Mouse (Mus musculus): ENCODE measurements around the gene Hist2h2aa1. TPM values are rescaled to one million over a fixed set of nuclear protein-coding genes. Genes with fewer than 3 reads are reported as not detected.
A peak's percentile ranks its signal among the peaks of the same experiment; 100 is the strongest.

Gene Hist2h2aa1
- polyA plus RNA-seq, 1 experiment from 2014 or later: 24.8 TPM

DNA sequence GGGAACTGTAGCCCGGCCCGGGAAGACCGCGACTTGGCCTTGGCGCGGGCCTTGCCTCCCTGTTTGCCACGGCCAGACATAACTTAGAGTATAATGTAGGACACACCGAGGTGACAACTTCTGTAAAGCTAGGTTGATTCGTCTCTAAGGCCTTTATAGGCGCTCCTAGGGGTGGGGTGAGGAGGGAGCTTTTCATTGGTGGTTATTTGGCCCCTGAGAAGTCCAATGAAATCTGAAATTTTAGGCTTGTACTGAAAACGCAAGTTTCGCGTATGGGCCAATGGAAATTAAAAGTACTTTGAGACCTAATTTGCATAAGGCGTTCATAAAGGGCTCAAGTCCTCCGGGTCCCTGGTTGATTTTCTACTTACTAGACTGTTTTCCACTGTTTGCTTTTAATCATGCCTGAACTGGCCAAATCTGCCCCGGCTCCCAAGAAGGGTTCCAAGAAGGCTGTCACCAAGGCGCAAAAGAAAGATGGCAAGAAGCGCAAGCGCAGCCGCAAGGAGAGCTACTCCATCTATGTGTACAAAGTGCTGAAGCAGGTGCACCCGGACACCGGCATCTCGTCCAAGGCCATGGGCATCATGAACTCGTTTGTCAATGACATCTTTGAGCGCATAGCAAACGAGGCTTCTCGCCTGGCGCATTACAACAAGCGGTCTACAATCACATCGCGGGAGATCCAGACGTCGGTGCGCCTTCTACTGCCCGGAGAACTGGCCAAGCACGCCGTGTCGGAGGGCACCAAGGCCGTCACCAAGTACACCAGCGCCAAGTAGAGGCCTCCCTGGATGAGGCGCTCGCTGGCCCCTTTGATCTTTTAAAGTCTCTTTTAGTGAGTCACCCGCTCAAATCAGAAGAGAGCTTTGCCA, 24.3 kb upstream of the Hist2h2aa1 start, which contains the start of the genes Hist2h2ac and Hist2h2be:
Gene Hist2h2ac, minus strand, starts transcription at position 116 of the 875 bp plus-strand sequence.
Gene Hist2h2be, plus strand, starts transcription at position 355 of the 875 bp plus-strand sequence.
- 0% methylated on average over 35 of the region's 43 CpGs for WGBS (ENCODE audit: missing documents)
- peaks cover 45% of the 10 kb centered on the region for H3K79me2 ChIP-seq (ENCODE audit: inconsistent target)

DNA sequence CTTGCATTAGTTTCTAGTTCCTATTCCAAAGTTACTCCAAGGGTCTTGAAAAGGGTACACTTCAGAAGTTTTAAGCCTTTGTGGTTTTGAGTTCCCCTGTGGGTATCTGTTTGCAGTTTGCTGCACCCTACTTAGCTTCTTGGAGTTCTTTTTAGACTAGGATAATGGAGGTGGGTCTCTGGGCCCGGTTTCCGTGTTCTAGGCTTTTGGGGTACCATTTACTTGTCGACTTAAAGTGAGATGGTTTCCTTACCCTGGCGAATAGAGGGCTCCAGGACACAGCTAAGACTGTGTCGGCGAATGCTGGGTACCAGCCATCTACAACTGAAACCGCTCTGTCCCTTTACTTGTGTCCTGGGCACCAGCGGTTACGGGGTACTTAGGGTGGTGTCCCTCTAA, 23.7 kb upstream of the Hist2h2aa1 start:
- Histone ChIP-seq H3K36me3 (ENCODE audit: inconsistent target) (no peaks in the 10 kb centered on the region), H3K4me3 (ENCODE audit: inconsistent target) (peak overlapping the region; percentile 58), H3K27ac (peak overlapping the region; percentile 92), H3K79me2 (ENCODE audit: inconsistent target) (peaks cover 46% of the 10 kb centered on the region)
- 10% methylated on average over 9 of the region's 9 CpGs for WGBS (ENCODE audit: missing documents)

More for the DNA sequence above, 24.3 kb upstream of the Hist2h2aa1 start, which contains the start of the genes Hist2h2ac and Hist2h2be:
- Histone ChIP-seq H3K4me3 (ENCODE audit: inconsistent target) (peak within 1 kb of the TSS; percentile 74), H3K36me3 (ENCODE audit: inconsistent target) (no peaks in the 10 kb centered on the region), H3K27ac (peak within 1 kb of the TSS; percentile 95)

DNA sequence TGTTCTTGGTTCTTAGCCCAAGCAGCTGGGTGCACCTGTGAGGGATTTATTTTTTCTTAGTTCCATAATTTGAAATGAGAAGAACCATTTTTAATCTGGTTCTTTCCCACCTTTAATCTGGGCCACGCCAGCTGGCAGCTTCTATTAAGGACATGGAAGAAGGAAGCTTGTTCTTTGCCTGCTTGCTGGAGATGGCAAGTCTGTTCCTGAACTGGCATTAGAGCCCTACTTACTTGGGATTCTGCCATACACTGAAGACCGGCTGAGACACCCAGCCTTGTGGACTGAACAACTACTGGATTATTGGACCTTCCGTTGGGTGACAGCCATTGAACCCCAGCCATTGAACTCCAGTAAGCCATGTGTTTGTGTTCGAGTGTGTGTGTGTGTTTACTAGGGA, 22.5 kb upstream of the Hist2h2aa1 start:
- Histone ChIP-seq H3K27ac (peak overlapping the region; percentile 92), H3K4me3 (ENCODE audit: inconsistent target) (peak overlapping the region; percentile 58), H3K79me2 (ENCODE audit: inconsistent target) (peaks cover 46% of the 10 kb centered on the region), H3K36me3 (ENCODE audit: inconsistent target) (no peaks in the 10 kb centered on the region)
- WGBS (ENCODE audit: missing documents): 93% methylated on average over 4 of the region's 4 CpGs

DNA sequence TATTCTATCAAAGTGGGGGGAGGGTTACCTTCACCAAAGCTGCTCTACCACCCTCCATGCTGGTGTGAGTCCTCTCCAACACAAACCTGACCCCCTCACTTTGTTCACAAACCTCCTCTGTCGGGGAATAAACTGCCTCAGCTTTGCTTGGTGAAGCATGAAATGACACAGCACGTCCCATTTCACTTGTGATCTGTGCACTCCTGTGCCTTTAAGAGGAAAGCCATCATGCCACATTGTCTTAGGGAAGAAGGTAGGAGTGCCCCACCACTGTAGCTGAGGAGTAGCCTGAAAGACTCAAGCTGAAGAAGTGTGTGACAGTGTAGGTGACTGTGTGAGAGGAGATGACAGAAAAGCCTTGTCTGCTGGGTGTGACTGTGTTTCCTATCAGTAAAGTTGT, 19.9 kb upstream of the Hist2h2aa1 start:
- WGBS (ENCODE audit: missing documents): 90% methylated on average over 2 of the region's 2 CpGs
- Histone ChIP-seq H3K79me2 (ENCODE audit: inconsistent target) (peaks cover 46% of the 10 kb centered on the region), H3K27ac (peak overlapping the region; percentile 94), H3K4me3 (ENCODE audit: inconsistent target) (no peak overlapping the region), H3K36me3 (ENCODE audit: inconsistent target) (no peaks in the 10 kb centered on the region)

DNA sequence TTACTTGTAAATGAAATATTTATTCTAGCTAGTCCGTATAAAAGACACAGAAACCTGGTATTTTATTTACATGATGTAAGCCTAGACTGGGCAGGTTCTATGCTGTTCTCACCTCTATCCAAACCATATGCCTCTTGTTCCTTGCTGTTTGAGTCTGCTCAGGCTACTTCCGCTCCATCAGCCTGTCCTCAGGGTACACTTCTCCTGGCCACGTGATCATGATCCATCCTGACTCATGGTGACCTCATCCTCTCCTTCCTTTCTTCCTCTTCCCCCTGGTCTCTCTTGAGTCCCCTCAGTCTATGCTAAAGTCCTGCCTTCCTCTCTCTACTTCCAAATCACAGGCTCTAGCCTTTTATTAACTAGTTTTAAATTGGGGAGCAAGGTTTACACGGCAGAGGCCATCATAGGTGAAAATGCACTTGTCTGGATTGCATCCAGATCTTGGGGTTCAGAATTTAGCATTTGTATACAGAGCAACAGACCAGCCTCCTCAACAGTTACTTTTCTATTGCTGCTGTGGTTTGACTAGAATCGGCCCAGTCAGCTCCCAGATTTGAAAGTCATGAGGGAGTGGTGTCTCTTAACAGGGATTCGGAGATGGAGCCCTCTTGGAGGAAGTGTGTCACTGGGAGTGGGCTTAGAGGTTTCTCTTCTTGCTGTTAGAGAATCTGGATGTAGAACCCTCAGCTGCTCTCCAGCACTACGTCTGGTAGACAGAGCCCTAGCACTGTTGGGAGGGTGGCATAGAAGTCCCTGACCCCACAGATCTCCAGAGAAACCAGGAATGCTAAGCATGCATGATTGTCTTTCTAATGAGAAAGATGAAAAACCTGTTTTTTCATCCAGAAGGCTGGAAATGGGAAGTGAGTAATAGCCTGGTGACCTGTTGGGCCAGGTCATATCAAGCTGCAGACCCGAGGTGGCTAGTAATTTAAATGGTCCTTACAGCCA, 18.3 kb upstream of the Hist2h2aa1 start:
- 28% methylated on average over 8 of the region's 8 CpGs for WGBS (ENCODE audit: missing documents)
- peaks cover 41% of the 10 kb centered on the region for H3K79me2 ChIP-seq (ENCODE audit: inconsistent target)
- H3K27ac ChIP-seq: peak overlapping the region; percentile 94
- no peak overlapping the region for H3K4me3 ChIP-seq (ENCODE audit: inconsistent target)
- H3K36me3 ChIP-seq (ENCODE audit: inconsistent target): no peaks in the 10 kb centered on the region

DNA sequence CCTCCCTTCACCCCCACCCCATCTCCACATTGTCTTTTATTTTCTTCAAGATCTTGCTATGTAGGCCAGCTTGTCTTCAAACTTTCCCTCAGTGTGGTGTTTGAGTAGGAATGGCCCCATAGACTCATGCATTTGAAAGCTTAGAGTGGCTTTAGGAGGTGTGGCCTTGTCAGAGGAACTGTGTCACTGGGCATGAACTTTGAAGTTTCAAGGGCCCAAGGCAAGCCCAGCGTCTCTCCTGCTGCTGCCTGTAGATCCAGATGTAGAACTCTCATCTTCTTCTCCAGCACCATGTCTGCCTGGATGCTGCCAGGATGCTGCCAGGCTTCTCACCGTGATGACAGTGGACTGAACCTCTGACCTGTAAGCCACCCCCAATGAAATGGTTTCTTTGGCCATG, 16.5 kb upstream of the Hist2h2aa1 start:
- WGBS (ENCODE audit: missing documents): 77% methylated on average over 2 of the region's 2 CpGs
- H3K27ac ChIP-seq: peak overlapping the region; percentile 94
- no peak overlapping the region for H3K4me3 ChIP-seq (ENCODE audit: inconsistent target)
- no peaks in the 10 kb centered on the region for H3K36me3 ChIP-seq (ENCODE audit: inconsistent target)
- H3K79me2 ChIP-seq (ENCODE audit: inconsistent target): peaks cover 23% of the 10 kb centered on the region

DNA sequence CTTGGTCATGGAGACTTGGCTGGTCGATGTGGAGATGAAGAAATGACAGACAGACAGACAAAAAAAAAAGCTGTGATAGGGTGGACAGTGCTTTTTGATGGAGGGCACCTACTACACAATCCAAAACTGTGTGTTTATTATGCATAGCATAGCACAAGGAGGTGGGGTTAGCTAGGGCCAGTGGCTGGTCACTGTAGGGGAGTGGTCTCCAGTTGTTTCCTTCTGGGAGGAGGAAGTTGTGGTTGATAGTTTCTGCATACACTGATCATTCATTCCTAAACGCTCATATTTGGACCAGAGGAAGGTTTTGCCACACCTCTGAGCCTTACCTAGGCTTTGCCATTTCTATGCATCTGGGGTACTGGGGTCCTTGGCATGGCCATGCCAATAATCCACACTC, 14.9 kb upstream of the Hist2h2aa1 start:
- no peaks in the 10 kb centered on the region for H3K36me3 ChIP-seq (ENCODE audit: inconsistent target)
- no peak overlapping the region for H3K4me3 ChIP-seq (ENCODE audit: inconsistent target)
- H3K27ac ChIP-seq: no peak overlapping the region
- 50% methylated on average over 2 of the region's 2 CpGs for WGBS (ENCODE audit: missing documents)
- peaks cover 7% of the 10 kb centered on the region; the same call in 1 of the 2 replicates for H3K79me2 ChIP-seq (ENCODE audit: inconsistent target)

DNA sequence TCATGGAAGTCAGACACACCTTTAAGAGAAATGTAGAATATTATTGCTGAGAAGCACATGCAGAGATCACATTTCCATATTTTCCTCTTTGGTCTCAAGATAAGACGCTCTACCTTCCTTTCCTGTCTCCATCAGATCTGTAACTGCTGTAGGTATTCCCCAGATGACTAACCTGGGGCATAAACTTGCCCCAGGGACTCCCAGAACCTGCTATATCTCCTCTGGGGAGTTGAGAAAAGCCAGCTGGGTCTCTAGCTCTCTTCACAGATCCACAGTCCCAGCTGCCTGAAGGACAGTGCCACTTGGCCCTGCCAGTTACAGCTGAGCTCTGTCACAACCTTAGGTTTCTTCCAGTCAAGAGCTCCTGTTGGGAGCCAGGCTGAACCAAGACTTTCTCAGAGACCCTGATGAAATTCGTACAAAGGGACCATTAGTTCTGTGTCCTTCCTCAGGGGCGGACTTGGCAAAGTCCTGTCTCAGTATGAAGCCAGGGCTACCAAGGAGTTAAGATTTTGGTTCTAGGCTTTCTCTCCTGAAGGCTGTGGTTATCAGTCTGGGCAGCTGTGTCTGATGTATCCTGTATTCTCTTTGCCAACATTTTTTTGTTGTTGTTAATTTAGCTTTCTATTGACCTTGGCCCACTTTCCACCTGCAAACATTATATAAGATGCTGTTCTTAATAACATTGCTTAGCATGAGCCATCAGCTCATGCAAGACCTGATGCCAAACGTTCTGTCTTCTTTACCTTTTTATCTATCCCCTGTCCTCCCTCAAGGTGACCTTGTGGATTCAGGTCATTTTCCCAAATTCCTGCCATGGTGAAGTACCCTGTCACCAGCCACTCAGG, 14.2 kb upstream of the Hist2h2aa1 start:
- no peaks in the 10 kb centered on the region for H3K79me2 ChIP-seq (ENCODE audit: inconsistent target)
- no peak overlapping the region for H3K4me3 ChIP-seq (ENCODE audit: inconsistent target)
- no peaks in the 10 kb centered on the region for H3K36me3 ChIP-seq (ENCODE audit: inconsistent target)
- 93% methylated on average over 4 of the region's 4 CpGs for WGBS (ENCODE audit: missing documents)
- H3K27ac ChIP-seq: no peak overlapping the region

DNA sequence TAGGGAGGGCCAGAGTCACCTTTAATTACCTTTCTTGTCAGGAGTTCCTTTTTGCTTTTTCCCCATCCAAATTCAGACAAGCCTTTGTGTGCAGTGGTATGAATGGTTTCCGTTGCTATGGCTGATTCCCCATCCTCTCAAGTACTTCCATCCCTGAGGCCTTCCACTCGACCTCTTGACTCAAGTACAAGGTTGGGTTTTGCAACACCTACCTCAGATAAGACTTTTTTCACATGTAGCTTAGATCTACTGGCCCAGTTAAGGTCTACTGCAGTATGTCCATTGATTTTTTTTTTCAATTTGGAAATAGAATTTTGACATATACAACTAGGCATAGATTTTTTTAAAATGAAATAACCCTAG, 13.6 kb upstream of the Hist2h2aa1 start:
- Histone ChIP-seq H3K36me3 (ENCODE audit: inconsistent target) (no peaks in the 10 kb centered on the region), H3K27ac (no peak overlapping the region), H3K79me2 (ENCODE audit: inconsistent target) (no peaks in the 10 kb centered on the region), H3K4me3 (ENCODE audit: inconsistent target) (no peak overlapping the region)
- 79% methylated on average over 2 of the region's 2 CpGs for WGBS (ENCODE audit: missing documents)

DNA sequence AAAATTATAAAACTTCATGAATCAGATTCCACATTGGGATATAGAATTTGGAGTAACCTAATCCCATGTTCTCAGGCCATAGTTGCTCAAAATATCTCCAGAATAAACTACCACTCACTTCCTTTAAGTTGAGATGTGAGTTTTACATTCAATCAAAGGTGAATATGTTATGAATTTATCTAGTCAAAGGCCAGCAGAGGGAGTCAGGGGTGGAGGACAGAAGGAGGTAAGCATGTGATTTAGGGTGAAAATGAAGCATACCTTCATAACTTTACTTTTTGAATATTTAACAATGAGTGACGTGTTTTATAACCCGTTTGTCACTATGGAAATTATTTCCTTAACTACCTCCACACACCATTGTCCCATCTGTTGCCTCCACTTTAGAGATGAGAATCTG, 10.4 kb upstream of the Hist2h2aa1 start:
- H3K4me3 ChIP-seq (ENCODE audit: inconsistent target): no peak overlapping the region
- no peaks in the 10 kb centered on the region for H3K36me3 ChIP-seq (ENCODE audit: inconsistent target)
- no peaks in the 10 kb centered on the region for H3K79me2 ChIP-seq (ENCODE audit: inconsistent target)
- WGBS (ENCODE audit: missing documents): 100% methylated on average over 2 of the region's 2 CpGs
- H3K27ac ChIP-seq: no peak overlapping the region

DNA sequence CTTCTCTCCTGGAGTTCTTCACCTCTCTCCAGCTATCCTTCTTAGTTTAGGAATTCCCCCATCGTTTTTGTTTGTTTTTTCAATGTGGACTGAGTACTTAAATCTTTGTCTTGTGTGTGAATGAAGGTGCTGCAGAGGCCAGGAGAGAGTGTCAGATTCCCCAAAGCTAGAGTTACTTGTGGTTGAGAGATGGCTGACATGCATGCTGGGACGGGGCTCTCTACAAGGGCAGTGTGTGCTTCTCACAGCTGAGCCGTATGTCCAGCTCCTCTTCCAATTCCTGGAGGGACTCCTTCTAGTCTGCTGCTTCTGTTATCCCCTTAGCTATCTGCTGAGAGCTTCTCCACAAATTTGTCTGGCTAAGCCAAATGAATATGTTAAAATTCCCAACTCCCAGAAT, 9.5 kb upstream of the Hist2h2aa1 start:
- Histone ChIP-seq H3K36me3 (ENCODE audit: inconsistent target) (no peaks in the 10 kb centered on the region), H3K4me3 (ENCODE audit: inconsistent target) (no peak overlapping the region), H3K79me2 (ENCODE audit: inconsistent target) (no peaks in the 10 kb centered on the region), H3K27ac (no peak overlapping the region)
- 77% methylated on average over 3 of the region's 3 CpGs for WGBS (ENCODE audit: missing documents)

DNA sequence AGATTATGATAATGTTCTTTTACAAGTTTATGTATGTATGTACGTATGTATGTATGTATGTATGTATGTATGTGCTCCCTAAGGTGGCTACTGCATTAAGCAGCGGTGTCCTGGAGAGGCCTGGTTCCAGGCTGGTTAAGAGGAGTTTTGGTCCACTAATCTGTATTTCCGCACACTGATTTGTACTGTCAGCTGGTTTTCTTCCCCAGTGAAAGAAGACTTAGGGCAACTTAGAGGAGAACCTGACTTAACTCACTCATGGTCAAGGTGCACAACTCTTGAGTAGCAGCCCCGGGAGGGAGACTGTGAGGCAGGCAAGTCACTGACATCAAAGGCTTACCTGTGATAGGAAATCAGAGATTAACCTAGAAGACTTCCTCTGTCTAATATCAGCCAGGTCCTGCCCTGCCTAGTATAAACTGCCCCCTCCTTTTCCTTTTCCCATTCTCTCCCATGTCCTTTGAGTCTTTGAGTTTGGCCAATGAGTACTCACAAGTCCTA, 8.4 kb upstream of the Hist2h2aa1 start:
- 91% methylated on average over 4 of the region's 4 CpGs for WGBS (ENCODE audit: missing documents)
- Histone ChIP-seq H3K27ac (peak overlapping the region; percentile 74), H3K4me3 (ENCODE audit: inconsistent target) (peak overlapping the region; percentile 43), H3K36me3 (ENCODE audit: inconsistent target) (no peaks in the 10 kb centered on the region), H3K79me2 (ENCODE audit: inconsistent target) (no peaks in the 10 kb centered on the region)

DNA sequence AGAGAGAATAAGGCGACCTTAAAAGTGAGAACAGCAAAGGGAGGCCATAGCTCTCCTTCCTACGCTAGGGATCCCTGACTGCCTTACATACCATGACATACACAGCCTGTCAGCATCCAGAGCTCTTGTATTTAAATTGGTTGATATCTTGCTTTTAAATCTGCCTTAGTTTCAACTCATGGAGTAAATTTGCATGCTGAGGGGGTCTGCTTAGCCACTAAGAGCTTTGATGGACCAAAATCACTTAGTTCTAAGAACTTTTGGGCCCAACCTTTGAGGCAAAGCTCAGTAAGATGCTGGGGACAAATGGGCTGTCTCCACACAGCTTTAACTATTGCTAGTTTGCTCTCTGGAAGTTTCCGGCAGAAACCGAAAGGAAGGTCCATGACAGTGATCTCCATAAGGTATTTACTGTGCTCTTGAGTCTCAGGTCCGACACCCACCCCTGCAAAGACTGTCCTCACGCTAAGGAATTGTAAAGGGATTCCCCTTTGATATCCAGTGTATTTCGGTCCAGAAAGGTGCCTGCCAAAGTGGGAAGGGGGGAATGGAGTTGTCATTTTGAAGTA, 7.9 kb upstream of the Hist2h2aa1 start:
- no peaks in the 10 kb centered on the region for H3K36me3 ChIP-seq (ENCODE audit: inconsistent target)

More for the DNA sequence above, 7.9 kb upstream of the Hist2h2aa1 start:
- H3K27ac ChIP-seq: peak overlapping the region; percentile 74
- H3K4me3 ChIP-seq (ENCODE audit: inconsistent target): peak overlapping the region; percentile 43
- H3K79me2 ChIP-seq (ENCODE audit: inconsistent target): no peaks in the 10 kb centered on the region
- 72% methylated on average over 7 of the region's 7 CpGs for WGBS (ENCODE audit: missing documents)

Data from macrophage (primary cell).